Mouse (Mus musculus) forebrain, embryonic 11.5 days (tissue): ENCODE measurements around the gene Parva. TPM values are rescaled to one million over a fixed set of nuclear protein-coding genes. Genes with fewer than 3 reads are reported as not detected.

ENCODE experiments used
- ATAC-seq: fragments of 200-750 bp; cut with Nextera tagmentation; replicated peaks from 2 replicates; pipeline ENCODE4 v1.8.0; 2017; ENCODE audit warnings: moderate TSS enrichment; ENCODE audit not compliant: low FRiP score
- DNase-seq: peaks from one replicate; pipeline ENCODE4 v3.0.0-alpha.2; 2017; ENCODE audit warnings: low spot score
- H3K27ac ChIP-seq: fragments of 300-500 bp; sonication (generic); 2 replicates; pipeline ENCODE4 v1.5.1; 2014; ENCODE audit warnings: low read depth, low read length
- H3K27me3 ChIP-seq: fragments of 300-500 bp; sonication (generic); 2 replicates; pipeline ENCODE4 v1.6.1; 2014; ENCODE audit warnings: mild to moderate bottlenecking, low read length, mixed read lengths; ENCODE audit not compliant: control insufficient read depth, insufficient read depth
- H3K36me3 ChIP-seq: fragments of 300-500 bp; sonication (generic); 2 replicates; pipeline ENCODE4 v1.6.1; 2014; ENCODE audit warnings: mild to moderate bottlenecking, low read length, moderate library complexity, mixed read lengths; ENCODE audit not compliant: control insufficient read depth, insufficient read depth
- H3K4me1 ChIP-seq: fragments of 300-500 bp; sonication (generic); replicated peaks from 2 replicates; pipeline ENCODE4 v1.6.1; 2014; ENCODE audit warnings: low read length, mixed read lengths; ENCODE audit not compliant: control insufficient read depth, insufficient read depth
- H3K4me2 ChIP-seq: fragments of 300-500 bp; sonication (generic); 2 replicates; pipeline ENCODE4 v1.6.1; 2014; ENCODE audit warnings: low read depth, mild to moderate bottlenecking, low read length, moderate library complexity, mixed read lengths; ENCODE audit not compliant: severe bottlenecking
- H3K4me3 ChIP-seq: fragments of 300-500 bp; sonication (generic); 2 replicates; pipeline ENCODE4 v1.5.1; 2014; ENCODE audit warnings: low read depth, low read length
- H3K9ac ChIP-seq: fragments of 300-500 bp; sonication (generic); 2 replicates; pipeline ENCODE4 v1.6.1; 2014; ENCODE audit warnings: low read length
- H3K9me3 ChIP-seq: fragments of 300-500 bp; sonication (generic); 2 replicates; pipeline ENCODE4 v1.6.1; 2016; ENCODE audit warnings: low read length, mixed read lengths; ENCODE audit not compliant: control insufficient read depth
- WGBS: fragments of 180-500 bp; shearing (Covaris S2); extraction: QIAGEN DNeasy Blood & Tissue Kit; methylation state at CpG from one replicate; pipeline ENCODE4 v1.1.7; 2014; 5-methylcytosine and 5-hydroxymethylcytosine counted together
- polyA plus RNA-seq: library from polyadenylated mRNA; unstranded; fragments of >200 nt; fragmentation: Nextera tagmentation; extraction: Ambion mirVana; gene quantifications from 2 replicates; pipeline ENCODE4 v1.2.1, GENCODE M21; 2014

The Parva gene
- polyA plus RNA-seq, 1 experiment from 2014 or later = 64.5 TPM

- Histone ChIP-seq H3K4me3 (no peak overlapping the region), H3K4me1 (peaks cover 1% of the 10 kb centered on the region; the same call in 1 of the 2 replicates), H3K27me3 (no peaks in the 10 kb centered on the region), H3K9me3 (no peaks in the 10 kb centered on the region; the same call in 1 of the 2 replicates), H3K36me3 (no peaks in the 10 kb centered on the region), H3K4me2 (no peak overlapping the region), H3K9ac (0 out of 2 replicates have a peak overlapping the region, but pooled peaks have one; percentile 6), H3K27ac (peak overlapping the region; percentile 47; the same call in 1 of the 2 replicates)
- ATAC-seq (no peak), DNase-seq (no peak)
- WGBS = 46% methylated on average over 12 of the region's 12 CpGs
These were observed 17.1 kb downstream of the Parva start for GRCm38 (mm10) chr7:112444152-112444984.

GRCm38 (mm10) chr7:112444985-112445367 lies 17.7 kb downstream of the Parva start:
- ATAC-seq (no peak), DNase-seq (no peak)
- 53% methylated on average over 9 of the region's 9 CpGs for WGBS
- H3K4me1 ChIP-seq = peaks cover 1% of the 10 kb centered on the region; the same call in 1 of the 2 replicates
- H3K4me3 ChIP-seq = no peak overlapping the region
- H3K9ac ChIP-seq = no peak overlapping the region
- H3K9me3 ChIP-seq = no peaks in the 10 kb centered on the region; the same call in 1 of the 2 replicates
- H3K27me3 ChIP-seq = no peaks in the 10 kb centered on the region
- no peak overlapping the region for H3K4me2 ChIP-seq
- H3K27ac ChIP-seq = no peak overlapping the region
- H3K36me3 ChIP-seq = no peaks in the 10 kb centered on the region

- Histone ChIP-seq H3K27ac (no peak overlapping the region), H3K9me3 (no peaks in the 10 kb centered on the region; the same call in 1 of the 2 replicates), H3K4me2 (no peak overlapping the region), H3K9ac (no peak overlapping the region), H3K4me3 (no peak overlapping the region), H3K27me3 (no peaks in the 10 kb centered on the region), H3K4me1 (peaks cover under 1% of the 10 kb centered on the region; the same call in 1 of the 2 replicates), H3K36me3 (no peaks in the 10 kb centered on the region)
- WGBS = 87% methylated on average over 4 of the region's 4 CpGs
- DNase-seq = no peak
- no peak for ATAC-seq
These were observed 19.2 kb downstream of the Parva start for GRCm38 (mm10) chr7:112446498-112446897.

GRCm38 (mm10) chr7:112449954-112450700 lies 22.8 kb downstream of the Parva start:
- no peak for ATAC-seq
- Histone ChIP-seq H3K4me3 (no peak overlapping the region), H3K9me3 (no peaks in the 10 kb centered on the region; the same call in 1 of the 2 replicates), H3K27ac (no peak overlapping the region), H3K36me3 (no peaks in the 10 kb centered on the region), H3K4me1 (0 out of 2 replicates have a peak, but pooled peaks cover 3% of the 10 kb centered on the region), H3K4me2 (no peak overlapping the region), H3K9ac (no peak overlapping the region), H3K27me3 (no peaks in the 10 kb centered on the region)
- no peak for DNase-seq
- WGBS = 86% methylated on average over 8 of the region's 8 CpGs

- no peak overlapping the region for H3K4me3 ChIP-seq
- no peak overlapping the region for H3K4me2 ChIP-seq
- no peaks in the 10 kb centered on the region for H3K27me3 ChIP-seq
- no peak overlapping the region for H3K27ac ChIP-seq
- 67% methylated on average over 5 of the region's 5 CpGs for WGBS
- no peak overlapping the region for H3K9ac ChIP-seq
- DNase-seq (no peak), ATAC-seq (no peak)
- H3K36me3 ChIP-seq = no peaks in the 10 kb centered on the region
- H3K4me1 ChIP-seq = 0 out of 2 replicates have a peak, but pooled peaks cover 3% of the 10 kb centered on the region
- H3K9me3 ChIP-seq = no peaks in the 10 kb centered on the region
These were observed 25.2 kb downstream of the Parva start for GRCm38 (mm10) chr7:112452471-112452870.

- Histone ChIP-seq H3K4me2 (no peak overlapping the region), H3K4me1 (0 out of 2 replicates have a peak, but pooled peaks cover 3% of the 10 kb centered on the region), H3K4me3 (no peak overlapping the region), H3K27ac (no peak overlapping the region), H3K9ac (no peak overlapping the region), H3K9me3 (no peaks in the 10 kb centered on the region), H3K36me3 (no peaks in the 10 kb centered on the region), H3K27me3 (no peaks in the 10 kb centered on the region)
- no peak for ATAC-seq
- no peak for DNase-seq
- WGBS = 2% methylated on average over 3 of the region's 3 CpGs
These were observed 26.5 kb downstream of the Parva start for GRCm38 (mm10) chr7:112453805-112454214.

GRCm38 (mm10) chr7:112454380-112454779 lies 27.1 kb downstream of the Parva start:
- no peak overlapping the region for H3K27ac ChIP-seq
- no peaks in the 10 kb centered on the region for H3K9me3 ChIP-seq
- no peaks in the 10 kb centered on the region for H3K36me3 ChIP-seq
- ATAC-seq (no peak), DNase-seq (no peak)
- 56% methylated on average over 6 of the region's 6 CpGs for WGBS
- H3K4me1 ChIP-seq = 0 out of 2 replicates have a peak, but pooled peaks cover 3% of the 10 kb centered on the region
- no peak overlapping the region for H3K4me2 ChIP-seq
- H3K4me3 ChIP-seq = no peak overlapping the region
- no peak overlapping the region for H3K9ac ChIP-seq
- no peaks in the 10 kb centered on the region for H3K27me3 ChIP-seq

- WGBS = 95% methylated on average over 2 of the region's 2 CpGs
- ATAC-seq (no peak), DNase-seq (no peak)
- Histone ChIP-seq H3K4me3 (no peak overlapping the region), H3K9me3 (no peaks in the 10 kb centered on the region), H3K9ac (no peak overlapping the region), H3K27me3 (no peaks in the 10 kb centered on the region), H3K27ac (no peak overlapping the region), H3K4me1 (0 out of 2 replicates have a peak, but pooled peaks cover 3% of the 10 kb centered on the region), H3K4me2 (no peak overlapping the region), H3K36me3 (no peaks in the 10 kb centered on the region)
These were observed 27.6 kb downstream of the Parva start for GRCm38 (mm10) chr7:112454951-112455350.
